Mouse (Mus musculus): ENCODE results near the gene Tor1aip2.

DNA sequence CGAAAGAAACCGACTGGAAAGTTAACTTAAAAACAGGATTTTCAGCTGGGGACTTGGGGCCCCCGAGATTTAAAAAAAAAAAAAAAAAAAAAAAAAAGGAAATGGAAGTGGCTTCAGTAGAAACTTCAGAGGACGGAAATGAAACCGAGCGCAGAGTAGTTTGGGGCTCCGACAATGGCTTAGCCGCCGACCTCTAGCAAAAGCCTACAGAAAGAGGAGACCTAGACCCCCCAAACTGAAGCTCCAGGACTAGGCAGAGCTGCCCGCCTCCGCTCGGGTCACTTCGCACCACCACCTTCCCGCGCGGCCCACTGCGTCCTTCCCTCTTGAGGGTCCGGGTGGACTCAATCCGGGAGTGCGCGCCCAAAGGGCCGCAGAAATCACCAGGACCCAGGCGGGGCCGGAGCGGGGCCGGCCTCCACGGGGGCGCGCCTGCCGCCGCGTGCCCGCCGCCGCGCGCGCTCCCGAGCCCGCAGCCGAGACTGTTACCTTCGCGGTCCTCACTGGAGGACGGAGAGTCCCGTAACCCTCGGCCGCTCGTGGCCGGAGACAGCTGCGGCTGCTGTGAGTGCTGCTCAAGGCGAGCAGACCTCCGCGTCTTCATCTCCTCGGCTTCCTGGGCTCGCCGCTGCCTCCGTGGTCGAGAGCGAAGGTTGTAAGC is at the start of gene Tor1aip2:
- TF ChIP-seq CHD2 (IDR thresholded peaks at IDR 0.05; ENCODE audit: low read depth, low read length) (no peak), MAFK (IDR thresholded peaks at IDR 0.05; ENCODE audit: insufficient read depth, low read depth, low read length) (no peak)

All from ES-E14 (cell line).